Mouse (Mus musculus) ES-CJ7 (cell line): ENCODE data around the gene Itpkc.

ENCODE experiments used
- DNase-seq: peaks from one replicate; pipeline ENCODE4 v3.0.0; 2011; ENCODE audit warnings: low read depth, low spot score

Gene Itpkc

DNA sequence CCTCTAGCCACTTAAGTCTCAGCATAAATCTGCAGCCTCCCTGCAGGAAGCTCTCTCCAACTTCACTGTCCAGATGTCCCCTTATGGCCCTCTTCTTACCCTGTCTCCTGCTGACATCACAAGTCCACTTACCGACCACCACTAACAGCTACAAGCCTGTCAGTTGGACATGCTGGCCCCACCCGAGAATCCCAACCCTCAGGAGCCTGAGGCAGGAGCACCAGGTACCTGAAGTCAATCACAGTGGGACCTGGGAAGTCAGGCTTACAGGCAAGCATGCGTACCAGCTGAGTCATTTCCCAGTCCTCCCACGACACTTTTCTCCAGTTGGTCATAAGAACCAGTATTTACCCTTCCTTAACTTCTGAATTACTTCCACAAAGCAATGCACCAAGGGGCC lies 34.7 kb downstream of the Itpkc start:
- DNase-seq: no peak

DNA sequence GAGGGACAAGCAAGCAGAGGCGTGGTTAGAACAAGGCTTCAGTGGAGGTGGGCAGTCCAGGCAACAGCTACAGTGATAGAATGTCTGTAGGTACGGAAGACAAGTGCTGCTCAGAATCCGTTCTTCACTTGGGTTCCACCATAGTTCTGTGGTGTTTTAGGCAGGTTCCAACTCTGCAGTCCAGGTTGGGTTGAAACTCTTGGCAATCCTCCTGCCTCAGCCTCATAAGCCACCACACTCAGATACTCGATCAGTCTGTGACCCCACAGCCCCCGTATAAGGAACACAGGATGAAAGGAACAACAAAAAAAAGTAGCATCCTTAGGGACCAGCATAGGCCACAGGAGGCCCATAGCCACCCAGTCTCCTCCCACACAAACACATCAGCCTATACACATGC lies 36.0 kb downstream of the Itpkc start:
- no peak for DNase-seq

DNA sequence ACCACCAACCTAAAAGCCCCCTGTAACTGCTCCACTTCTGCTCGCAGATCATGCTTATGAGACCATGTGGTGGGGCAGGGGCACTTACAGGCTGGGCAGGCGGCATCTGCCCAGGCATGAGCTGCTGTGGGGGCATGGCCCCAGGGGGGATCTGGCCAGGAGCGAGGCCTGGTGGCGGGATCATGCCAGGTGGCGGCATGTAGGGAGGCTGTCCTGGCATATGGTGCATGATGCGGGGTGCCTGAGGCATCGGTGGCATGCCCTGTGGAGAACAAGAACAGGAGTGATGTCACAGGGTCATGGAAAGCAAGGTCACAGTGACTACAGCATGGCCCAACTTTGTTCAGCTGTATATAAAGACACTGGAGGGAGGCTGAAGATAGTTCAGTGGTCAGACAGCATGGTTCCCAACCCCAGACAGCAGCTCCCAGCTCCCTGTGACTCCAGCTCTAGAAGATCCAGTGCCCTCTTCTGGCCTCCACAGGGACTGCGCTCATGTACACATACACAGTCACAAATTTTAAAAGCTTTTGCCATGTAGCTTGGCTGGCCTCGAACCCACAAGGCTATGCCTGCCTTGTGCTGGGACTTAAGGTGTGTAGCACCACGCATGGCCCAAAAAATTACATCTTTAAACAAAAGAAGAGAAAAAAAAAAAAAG lies 39.1 kb downstream of the Itpkc start:
- DNase-seq: peak; percentile 79

DNA sequence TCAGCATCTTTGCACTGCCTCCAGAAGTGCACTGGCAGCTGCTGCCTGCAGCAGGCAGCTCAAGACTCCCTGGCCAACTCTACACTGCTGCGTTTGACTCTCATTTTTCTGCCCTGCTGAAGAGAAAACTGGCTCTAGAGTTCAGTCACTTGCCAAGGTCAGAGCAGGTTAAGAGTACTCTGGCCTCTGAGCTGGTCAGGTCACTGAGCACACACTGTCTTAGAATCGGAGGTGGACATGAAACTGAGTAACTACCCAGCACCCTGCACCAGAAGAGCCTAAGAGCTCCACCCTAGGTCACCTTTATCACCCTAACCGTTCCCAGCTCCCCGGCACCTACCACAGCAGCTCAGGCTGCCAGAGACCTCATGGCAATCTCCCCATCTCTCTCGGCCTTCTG lies 42.5 kb downstream of the Itpkc start:
- no peak for DNase-seq

DNA sequence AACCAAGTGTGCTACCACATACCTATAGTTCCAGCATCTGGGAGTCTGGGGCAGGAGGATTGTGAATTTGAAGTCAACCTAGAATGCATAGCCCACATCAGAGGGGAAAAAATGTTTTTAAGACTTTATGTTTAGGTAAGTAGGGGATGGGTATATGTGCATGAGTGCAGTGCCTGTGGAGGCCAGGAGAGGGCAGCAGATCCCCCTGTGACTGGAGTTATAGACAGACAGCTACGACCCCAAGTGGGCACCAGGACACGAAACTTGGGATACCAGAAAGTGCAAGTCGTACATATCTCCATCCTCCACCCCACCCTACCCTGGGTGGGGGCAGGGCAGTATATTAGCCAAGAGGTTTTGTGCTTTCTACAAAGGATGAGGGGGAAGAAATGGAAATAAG lies 43.5 kb downstream of the Itpkc start:
- DNase-seq: peak; percentile 90

DNA sequence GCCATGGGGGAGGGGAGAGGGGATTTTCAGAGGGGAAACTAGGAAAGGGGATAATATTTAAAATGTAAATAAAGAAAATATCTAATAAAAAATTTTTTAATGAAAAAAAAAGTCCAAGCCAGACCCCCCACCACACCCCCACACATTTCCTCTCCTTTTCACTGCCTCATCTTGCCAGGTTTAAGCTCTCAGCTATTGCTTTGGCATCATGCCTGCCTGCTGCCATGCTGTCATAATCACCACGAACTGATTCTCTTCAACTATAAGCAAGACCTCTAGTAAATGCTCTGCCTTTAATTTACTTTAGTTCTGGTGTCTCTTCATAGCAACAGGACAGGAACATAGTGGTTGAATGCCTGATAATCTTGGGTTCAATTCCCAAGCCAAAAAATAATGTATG lies 46.0 kb downstream of the Itpkc start:
- DNase-seq: no peak

DNA sequence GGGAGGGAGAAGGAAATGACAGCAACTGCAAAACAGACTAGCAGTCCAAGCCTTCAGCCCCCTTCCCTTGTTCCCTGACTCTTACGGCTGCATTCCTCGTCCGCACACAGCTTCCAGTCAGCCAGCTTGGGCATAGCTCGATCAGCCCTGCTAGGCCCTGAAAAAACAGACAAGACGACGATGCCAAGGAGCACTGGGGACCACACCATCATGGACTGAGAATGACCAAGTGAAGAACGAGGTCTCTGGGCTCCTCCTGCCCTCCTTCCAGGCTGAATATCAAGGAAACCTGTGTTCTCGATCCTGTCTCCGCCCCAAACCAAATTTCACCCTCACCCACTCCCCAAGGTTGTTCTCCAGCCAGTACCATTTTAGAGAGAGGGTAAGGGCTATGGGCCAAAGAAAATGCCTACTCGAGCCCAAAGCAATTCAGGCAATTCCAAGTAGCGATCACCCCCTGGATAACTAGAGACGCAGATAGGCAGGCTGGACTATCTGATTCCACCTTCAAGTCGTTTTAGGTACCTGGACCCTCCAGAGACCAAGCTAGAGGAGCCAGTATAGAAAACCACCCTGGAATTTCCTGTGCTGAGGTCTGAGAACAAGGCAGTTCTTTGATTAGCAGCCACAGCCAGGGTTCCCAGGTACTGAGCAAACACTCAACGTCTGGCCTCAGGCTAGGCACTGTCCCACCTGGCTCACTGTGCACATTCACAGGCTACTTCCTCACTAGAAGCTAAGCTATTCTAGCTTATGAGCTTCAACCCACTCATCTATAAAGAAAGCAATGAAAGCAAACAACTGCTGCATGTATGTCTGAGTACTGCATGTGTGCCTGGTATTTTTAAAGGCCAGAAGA lies 47.4 kb downstream of the Itpkc start, which contains the start of the genes Gm21983 and Mia:
Gene Gm21983, minus strand, starts transcription at position 250 of the 859 bp plus-strand sequence.
Gene Mia, minus strand, starts transcription at position 321 of the 859 bp plus-strand sequence.
- peak; percentile 59 for DNase-seq

DNA sequence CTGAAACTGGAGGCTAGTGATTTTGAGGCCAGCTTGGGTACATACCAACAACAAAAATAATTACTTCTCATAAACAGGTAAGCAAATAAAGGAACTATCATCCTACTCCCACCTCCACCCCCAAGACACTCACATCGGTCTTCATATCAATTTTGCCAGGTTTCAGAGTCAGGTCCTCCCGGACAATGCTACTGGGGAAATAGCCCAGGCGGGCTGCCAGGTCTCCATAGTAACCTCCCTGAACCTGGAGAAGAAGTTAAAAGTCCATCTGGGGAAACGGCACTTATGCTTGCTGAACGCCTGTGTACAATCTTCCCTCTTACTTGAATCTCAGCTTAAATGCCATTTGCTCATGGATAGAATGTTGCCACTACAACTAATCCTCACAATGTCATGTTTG lies 48.4 kb downstream of the Itpkc start:
- DNase-seq: no peak

DNA sequence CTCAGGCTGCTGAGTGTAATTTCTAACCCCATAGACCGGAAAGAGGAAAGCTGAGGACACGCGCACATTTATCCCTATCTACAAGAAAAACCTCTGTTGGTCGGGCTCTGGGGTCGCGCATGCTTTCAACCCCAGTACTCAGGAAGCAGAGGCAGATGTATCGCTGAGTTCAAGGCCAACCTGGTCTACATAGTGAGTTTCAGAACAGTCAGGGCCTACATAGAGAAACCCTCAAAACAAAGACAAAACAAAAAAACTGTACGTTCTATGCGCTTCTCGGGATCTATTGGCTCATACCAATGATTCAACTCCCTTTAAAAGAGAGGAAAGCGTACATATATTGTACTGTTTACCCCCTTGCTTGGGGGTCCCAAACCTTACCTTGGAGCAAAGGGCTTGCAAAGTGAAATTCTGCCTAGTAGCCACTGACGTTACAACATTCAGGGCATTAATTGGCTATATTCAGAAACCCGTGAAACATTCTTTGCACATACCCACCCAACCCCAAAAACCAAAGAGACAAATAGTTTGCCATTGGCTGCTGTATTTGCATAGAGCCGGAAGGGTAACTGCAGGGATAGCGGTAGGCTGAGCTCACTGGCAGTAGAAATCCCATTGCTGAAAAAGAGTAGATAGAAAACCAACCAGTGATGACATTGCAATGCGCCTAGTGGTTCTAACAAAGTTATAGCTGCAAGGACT lies 49.1 kb downstream of the Itpkc start:
- DNase-seq: no peak

DNA sequence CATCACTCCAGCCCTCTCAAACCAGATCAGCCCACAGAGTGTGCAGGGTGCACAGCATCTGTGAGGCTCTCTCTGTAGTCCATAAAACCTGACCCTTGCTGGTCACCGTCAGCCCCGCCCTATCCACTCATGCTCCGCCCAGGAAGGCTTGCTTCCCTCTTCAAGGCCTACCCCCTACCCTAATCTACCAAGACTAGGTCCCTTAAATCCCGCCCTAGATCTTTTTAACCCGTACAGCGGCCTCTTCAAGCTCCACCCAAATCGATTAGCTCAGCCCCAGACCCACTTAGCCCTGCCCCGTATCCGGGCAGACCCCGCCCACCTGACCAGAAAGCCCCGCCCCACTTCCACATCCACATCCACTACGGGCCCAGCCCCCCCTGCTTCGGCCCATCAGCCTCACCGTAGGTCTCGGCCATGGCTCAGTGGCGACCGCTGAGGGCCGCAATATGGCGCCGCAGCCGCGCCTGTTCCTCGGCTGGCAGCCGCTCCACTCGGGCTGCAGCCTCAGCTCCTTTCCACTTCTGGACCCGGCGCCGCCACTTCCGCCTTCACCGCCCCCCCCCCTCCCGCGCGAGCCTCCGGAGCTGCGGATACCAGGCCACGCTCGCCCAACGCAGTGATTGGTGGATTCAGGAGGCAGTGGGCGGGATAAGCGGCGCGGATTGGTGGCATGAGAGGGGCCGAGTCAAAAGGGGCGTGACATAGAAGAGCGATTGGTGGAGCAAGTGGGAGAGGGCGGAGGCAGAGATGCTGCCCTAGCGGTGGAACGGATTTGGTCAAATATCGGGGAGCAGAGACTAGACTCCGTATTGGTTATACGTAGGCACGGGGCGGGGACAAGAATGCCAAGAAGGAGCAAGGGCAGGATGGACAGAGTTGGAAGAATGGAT lies 49.9 kb downstream of the Itpkc start, which contains the start of gene Rab4b:
Gene Rab4b, minus strand, starts transcription at position 573 of the 893 bp plus-strand sequence.
- DNase-seq: peak; percentile 100

DNA sequence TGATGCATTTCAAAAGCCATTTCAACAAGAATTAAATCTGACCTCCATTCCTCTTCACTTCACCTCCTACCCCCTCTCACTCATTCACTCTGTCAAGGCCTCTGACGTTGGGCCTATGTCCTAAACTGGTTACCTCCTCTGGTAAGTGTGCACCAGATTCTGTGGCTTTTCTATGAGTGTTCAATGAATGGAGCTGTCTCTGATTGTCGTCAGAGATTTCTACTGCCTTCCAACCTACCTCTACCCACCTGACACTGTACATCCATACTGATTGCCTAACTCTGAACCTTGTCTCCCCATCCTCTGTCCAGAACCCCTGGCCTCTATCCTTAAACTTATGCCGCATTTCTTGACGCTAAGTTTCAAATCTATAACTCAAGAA lies 50.5 kb downstream of the Itpkc start:
- DNase-seq: no peak

DNA sequence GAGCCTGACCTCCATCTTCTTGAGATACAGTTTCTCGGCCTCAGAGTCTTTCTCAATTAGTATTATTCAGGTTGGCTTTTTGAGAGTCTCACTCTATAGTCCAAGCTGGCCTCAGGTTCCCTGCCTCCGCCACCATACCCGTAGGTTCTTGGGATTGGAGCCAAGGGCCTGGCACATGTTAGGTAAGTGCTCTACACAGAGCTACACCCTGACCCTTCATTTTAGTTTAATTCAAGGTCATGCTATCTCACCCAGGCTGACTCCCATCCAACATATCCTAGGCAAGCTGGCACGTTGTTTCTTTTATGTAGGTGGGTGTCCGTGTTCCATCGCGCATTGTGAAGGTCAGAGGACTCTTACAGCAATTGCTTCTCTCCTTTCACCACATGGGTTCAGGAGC lies 53.6 kb downstream of the Itpkc start:
- no peak for DNase-seq

DNA sequence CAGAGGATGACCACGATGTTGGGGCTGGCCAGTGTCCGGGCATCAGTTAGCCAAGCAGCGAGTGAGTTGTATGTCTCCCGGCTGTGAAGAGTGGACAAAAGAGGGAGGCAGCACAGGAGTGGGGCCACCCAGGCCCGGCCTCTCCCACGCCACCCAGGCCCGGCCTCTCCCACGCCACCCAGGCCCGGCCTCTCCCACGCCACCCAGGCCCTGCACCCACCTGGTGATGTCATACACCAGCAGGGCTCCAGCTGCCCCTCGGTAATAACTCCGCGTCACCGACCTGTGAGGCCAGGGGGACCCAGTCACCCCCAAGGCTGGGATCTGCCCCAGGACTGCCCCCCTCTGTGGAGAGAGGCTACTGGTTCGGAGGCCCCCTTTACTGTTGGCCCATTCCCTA lies 54.0 kb downstream of the Itpkc start:
- DNase-seq: no peak

DNA sequence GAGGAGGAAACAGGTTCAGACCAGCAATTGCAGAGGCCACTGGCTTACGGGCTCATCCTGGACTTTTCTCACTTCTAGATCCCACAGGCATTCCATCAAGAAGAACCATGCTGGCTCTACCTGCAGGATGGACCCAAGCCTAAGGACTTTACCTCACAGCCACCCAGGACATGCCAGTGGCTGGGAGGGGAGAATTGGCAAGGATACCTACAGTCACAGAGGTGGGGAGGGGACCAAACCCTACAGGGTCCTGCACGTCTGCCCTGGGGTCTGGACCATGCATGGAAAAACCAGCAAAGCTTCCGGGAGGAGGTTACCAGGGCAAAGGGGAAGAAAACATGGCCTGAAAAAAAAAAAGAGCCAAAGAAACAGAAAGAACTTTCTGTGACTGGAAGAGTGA lies 57.5 kb downstream of the Itpkc start:
- DNase-seq: no peak

DNA sequence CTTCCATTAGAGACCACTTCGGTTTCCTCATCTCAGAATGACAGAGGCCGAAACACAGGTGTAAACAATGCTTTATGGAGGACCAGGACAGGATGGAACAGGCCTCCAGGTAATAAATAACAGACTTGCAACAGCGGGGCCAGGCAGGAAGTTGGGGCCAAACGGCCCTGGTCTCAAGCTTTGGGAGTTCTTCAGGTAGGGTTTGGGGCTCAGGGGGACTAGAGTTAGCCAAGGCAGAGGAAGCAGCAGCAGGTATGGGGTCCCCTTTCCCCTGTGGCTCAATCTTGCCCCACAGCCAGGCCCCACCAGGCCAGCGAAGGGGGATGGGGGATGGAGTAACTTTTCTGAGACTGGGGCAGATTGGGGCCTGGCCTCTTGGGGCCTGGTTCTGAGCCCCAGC lies 60.1 kb downstream of the Itpkc start:
- DNase-seq: no peak

DNA sequence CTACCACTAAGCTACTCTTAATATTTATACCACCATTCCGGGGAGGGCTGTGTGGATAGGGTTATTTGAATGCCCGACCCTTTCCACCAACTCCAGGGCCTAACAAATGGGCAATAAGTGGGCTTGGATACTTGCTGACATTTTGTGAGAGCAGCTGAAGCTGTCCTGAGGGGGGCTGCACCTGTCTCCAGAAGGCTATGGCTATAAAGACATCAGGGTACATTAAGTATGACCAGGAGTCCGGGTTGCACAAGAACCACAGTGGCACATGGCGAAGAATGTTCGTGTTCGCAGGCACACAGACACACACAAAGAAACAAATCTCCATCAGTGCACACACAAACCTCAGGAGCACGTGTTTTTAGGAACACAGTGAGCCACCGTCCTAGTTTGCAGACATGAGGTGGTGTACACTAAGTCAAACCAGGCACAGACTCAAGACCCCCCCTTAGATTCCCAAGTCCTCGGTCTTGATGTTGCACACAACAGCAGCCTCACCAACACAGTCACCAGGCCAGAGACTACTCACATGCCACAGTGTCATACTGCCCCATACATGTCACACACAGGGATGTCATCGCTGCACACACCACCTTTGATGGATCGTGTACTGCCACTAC lies 60.9 kb downstream of the Itpkc start:
- no peak for DNase-seq

DNA sequence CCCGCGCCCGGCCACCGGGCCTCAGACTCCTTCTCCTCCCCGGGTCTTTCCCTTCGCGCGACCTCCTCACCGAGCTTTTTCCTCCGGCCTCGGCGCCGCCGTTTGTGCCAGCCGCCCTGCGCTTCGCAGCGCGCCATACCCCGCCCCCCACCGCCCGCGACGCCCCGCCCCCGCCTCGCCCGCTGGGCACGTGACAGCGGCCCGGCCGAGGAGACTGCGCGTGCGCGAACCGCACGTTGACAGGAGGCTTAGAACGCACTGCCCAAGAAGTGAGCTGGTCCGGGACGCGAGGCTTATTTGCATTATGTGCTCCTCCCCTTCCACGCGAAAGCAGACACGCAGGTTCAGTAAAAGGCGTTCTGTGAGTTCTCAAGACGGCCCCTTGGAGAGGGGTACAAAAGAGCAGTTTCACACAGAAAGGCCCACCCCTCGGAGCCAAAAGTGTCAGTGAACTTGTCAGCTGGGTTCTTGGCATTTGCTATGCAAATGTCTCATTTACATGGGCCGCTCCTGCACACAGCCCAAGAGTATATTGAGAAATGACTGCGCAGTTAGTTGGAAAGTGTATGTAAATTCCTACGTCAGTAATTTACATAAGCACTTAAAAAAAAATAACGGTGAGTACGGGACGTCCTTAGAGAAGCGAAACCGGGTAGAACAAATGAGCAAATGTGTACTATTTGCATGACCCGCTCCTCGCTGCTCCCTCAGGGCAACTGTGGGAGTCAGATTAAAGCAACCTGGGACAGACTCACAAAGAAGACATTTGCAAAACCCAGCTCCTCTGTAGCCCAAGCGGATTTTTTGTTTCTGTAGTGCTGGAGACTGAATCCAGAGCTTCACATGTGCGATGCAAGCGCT lies 61.6 kb downstream of the Itpkc start, which contains the start of gene Egln2:
Gene Egln2, minus strand, starts transcription at position 189 of the 861 bp plus-strand sequence.
- DNase-seq: peak; percentile 95

DNA sequence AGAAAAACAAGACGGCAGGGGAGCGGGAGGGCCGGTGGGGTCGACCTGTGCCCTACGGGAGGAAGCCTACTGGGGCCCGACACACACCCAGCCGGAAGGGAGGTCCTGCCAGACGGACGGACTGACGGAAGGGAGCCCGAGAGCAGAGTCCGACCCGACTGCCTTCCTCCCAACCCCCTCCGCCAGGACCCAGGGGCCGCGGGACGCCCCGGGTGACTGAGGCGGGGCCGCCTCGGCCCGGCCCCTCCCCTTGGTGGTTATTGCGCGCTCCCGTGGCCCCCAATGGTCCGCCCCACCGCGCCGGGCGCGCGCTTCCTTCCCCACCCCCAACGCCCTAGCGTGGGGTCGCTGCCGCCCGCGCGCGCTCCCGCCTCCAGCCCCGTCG lies 62.2 kb downstream of the Itpkc start:
- peak; percentile 80 for DNase-seq

DNA sequence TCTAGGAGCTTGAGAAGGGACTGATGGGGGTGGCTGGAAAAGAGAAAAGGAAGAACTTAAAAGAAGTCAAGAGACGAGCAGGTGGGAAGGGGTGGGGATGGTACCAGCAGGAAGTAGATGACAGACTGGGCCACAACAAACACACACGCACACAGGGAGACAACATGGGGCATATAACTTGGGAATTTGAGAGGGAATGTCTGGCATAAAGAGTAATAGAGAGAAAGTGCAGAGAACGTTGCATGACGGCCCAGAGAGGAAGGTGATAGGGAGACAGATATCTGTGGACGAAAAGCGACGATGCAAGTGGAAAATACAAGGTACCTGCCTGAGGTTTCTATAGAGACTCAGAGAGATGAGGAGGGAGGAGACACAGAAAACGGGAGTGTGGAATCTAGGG lies 62.8 kb downstream of the Itpkc start:
- no peak for DNase-seq
